Mouse (Mus musculus) midbrain, embryonic 13.5 days (tissue): ENCODE results near the gene Rab6b. TPM values are rescaled to one million over a fixed set of nuclear protein-coding genes. Genes with fewer than 3 reads are reported as not detected.
"Not testable (repeated sequence)": the region's sequence is repeated elsewhere in the genome, so short reads cannot be mapped to it uniquely, and the experiment has no call there.

Source experiments
- ATAC-seq: fragments of 200-750 bp; cut with Nextera tagmentation; 2 replicates; pipeline ENCODE4 v1.8.0; 2017; ENCODE audit warnings: mild to moderate bottlenecking, moderate TSS enrichment, moderate library complexity
- H3K27ac ChIP-seq: fragments of 300-500 bp; sonication (generic); 2 replicates; pipeline ENCODE4 v1.5.1; 2015; ENCODE audit warnings: inconsistent platforms, mild to moderate bottlenecking, moderate library complexity
- H3K27me3 ChIP-seq: fragments of 300-500 bp; sonication (generic); 2 replicates; pipeline ENCODE4 v1.6.1; 2015; ENCODE audit warnings: mild to moderate bottlenecking, inconsistent platforms
- H3K36me3 ChIP-seq: fragments of 300-500 bp; sonication (generic); 2 replicates; pipeline ENCODE4 v1.6.1; 2015; ENCODE audit warnings: mild to moderate bottlenecking, inconsistent platforms
- H3K4me1 ChIP-seq: fragments of 300-500 bp; sonication (generic); replicated peaks from 2 replicates; pipeline ENCODE4 v1.6.1; 2015; ENCODE audit warnings: inconsistent platforms
- H3K4me2 ChIP-seq: fragments of 300-500 bp; sonication (generic); replicated peaks from 2 replicates; pipeline ENCODE4 v1.6.1; 2015; ENCODE audit warnings: moderate library complexity, mild to moderate bottlenecking, inconsistent platforms
- H3K4me3 ChIP-seq: fragments of 300-500 bp; sonication (generic); replicated peaks from 2 replicates; pipeline ENCODE4 v1.5.1; 2015; ENCODE audit warnings: mild to moderate bottlenecking, inconsistent platforms
- H3K9ac ChIP-seq: fragments of 300-500 bp; sonication (generic); replicated peaks from 2 replicates; pipeline ENCODE4 v1.6.1; 2015; ENCODE audit warnings: mild to moderate bottlenecking, inconsistent platforms
- H3K9me3 ChIP-seq: fragments of 300-500 bp; sonication (generic); 2 replicates; pipeline ENCODE4 v1.6.1; 2016; ENCODE audit warnings: mild to moderate bottlenecking, inconsistent platforms
- WGBS: fragments of 180-500 bp; shearing (Covaris S2); methylation state at CpG from one replicate; pipeline ENCODE4 v1.1.7; 2015; 5-methylcytosine and 5-hydroxymethylcytosine counted together
- polyA plus RNA-seq: library from polyadenylated mRNA; unstranded; fragments of >200 nt; fragmentation: Nextera tagmentation; extraction: Ambion mirVana; gene quantifications from 2 replicates; pipeline ENCODE4 v1.2.1, GENCODE M21; 2015

Rab6b gene
- polyA plus RNA-seq, 1 experiment from 2014 or later: 64.2 TPM

- WGBS: 80% methylated on average over 8 of the region's 8 CpGs
- no peak for ATAC-seq
- Histone ChIP-seq H3K27ac (no peak overlapping the region), H3K9ac (no peak overlapping the region), H3K4me1 (no peaks in the 10 kb centered on the region), H3K36me3 (no peaks in the 10 kb centered on the region), H3K27me3 (no peaks in the 10 kb centered on the region), H3K9me3 (no peaks in the 10 kb centered on the region), H3K4me3 (no peak overlapping the region), H3K4me2 (no peak overlapping the region)
Observed at GRCm38 (mm10) chr9:103082246-103082975, 29.2 kb upstream of the Rab6b start.

DNA sequence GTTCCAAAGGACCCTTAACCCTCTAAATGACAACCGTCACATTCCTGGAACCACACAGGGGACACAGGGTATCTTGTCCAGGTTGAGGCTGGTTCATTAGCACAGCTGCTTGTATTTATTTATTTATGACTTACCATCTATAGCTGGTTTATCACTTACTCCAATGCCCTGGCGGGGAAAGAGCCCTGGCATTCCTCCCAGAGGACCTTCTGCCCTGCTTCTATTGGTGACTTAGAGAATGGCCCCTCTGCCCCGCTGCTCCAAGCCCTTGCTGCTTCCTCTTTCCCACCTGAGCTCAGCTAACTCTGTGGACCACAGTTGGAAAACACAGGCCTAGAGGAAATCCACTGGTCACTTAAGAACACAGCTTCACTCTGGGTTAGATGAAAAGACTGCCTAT lies 28.2 kb upstream of the Rab6b start:
- no peak for ATAC-seq
- no peaks in the 10 kb centered on the region for H3K4me1 ChIP-seq
- H3K9ac ChIP-seq: no peak overlapping the region
- H3K4me3 ChIP-seq: no peak overlapping the region
- H3K27ac ChIP-seq: no peak overlapping the region
- no peak overlapping the region for H3K4me2 ChIP-seq
- H3K9me3 ChIP-seq: no peaks in the 10 kb centered on the region
- WGBS: 75% methylated on average over 3 of the region's 3 CpGs
- no peaks in the 10 kb centered on the region for H3K27me3 ChIP-seq
- no peaks in the 10 kb centered on the region for H3K36me3 ChIP-seq

- Histone ChIP-seq H3K9ac (no peak overlapping the region), H3K27me3 (0 out of 2 replicates have a peak, but pooled peaks cover 4% of the 10 kb centered on the region), H3K9me3 (no peaks in the 10 kb centered on the region), H3K4me3 (no peak overlapping the region), H3K4me2 (no peak overlapping the region), H3K4me1 (no peaks in the 10 kb centered on the region), H3K36me3 (no peaks in the 10 kb centered on the region), H3K27ac (no peak overlapping the region)
- no peak for ATAC-seq
- WGBS: 86% methylated on average over 6 of the region's 6 CpGs
Observed at GRCm38 (mm10) chr9:103086736-103087135, 24.9 kb upstream of the Rab6b start.

DNA sequence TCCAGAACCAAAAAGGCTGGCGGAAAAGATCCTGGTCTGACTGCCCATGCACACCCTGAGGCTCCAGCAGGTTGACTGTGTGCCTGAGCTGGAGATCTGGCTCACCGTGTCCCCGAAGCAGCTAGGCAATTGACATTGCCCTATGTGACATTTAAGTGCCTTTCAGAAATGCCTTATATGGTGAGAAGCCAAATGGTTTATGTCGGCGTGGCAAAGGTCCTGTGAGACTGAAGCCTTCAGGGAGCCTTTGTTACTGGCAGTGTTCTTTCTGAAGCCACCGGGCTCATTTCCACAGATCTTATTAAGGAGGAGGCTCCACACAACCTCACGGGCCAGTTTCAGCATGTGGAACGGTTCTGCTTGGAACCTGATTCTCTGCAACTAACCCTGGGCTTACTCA lies 24.3 kb upstream of the Rab6b start:
- H3K4me2 ChIP-seq: no peak overlapping the region
- 0 out of 2 replicates have a peak, but pooled peaks cover 3% of the 10 kb centered on the region for H3K4me1 ChIP-seq
- no peak overlapping the region for H3K4me3 ChIP-seq
- 0 out of 2 replicates have a peak, but pooled peaks cover 4% of the 10 kb centered on the region for H3K27me3 ChIP-seq
- no peak overlapping the region for H3K27ac ChIP-seq
- no peaks in the 10 kb centered on the region for H3K9me3 ChIP-seq
- no peak overlapping the region for H3K9ac ChIP-seq
- H3K36me3 ChIP-seq: no peaks in the 10 kb centered on the region
- no peak for ATAC-seq
- 75% methylated on average over 8 of the region's 8 CpGs for WGBS

DNA sequence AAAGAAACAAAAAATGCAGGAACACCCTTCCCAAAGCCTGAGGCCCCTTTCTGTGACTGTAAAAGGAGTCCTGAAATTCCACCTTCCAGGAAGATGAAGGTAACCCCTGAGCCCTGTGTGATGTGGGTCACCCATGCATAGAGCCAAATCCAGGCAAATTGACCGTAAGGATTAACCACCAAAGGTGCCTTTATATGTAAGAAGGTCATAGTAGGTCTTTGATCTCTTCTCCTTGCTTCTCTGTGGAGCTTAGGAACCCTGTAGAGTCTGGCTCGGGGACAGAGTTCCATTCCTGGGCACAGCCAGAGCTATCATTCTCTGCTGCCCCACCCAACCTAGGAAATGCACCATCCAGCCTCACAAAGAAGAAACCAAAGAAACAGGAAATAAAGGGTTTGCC lies 22.9 kb upstream of the Rab6b start:
- Histone ChIP-seq H3K36me3 (no peaks in the 10 kb centered on the region), H3K27ac (no peak overlapping the region), H3K4me3 (no peak overlapping the region), H3K9me3 (no peaks in the 10 kb centered on the region), H3K4me2 (no peak overlapping the region), H3K4me1 (peaks cover 8% of the 10 kb centered on the region), H3K27me3 (0 out of 2 replicates have a peak, but pooled peaks cover 4% of the 10 kb centered on the region), H3K9ac (no peak overlapping the region)
- no peak for ATAC-seq
- WGBS: 42% methylated on average over 2 of the region's 2 CpGs

DNA sequence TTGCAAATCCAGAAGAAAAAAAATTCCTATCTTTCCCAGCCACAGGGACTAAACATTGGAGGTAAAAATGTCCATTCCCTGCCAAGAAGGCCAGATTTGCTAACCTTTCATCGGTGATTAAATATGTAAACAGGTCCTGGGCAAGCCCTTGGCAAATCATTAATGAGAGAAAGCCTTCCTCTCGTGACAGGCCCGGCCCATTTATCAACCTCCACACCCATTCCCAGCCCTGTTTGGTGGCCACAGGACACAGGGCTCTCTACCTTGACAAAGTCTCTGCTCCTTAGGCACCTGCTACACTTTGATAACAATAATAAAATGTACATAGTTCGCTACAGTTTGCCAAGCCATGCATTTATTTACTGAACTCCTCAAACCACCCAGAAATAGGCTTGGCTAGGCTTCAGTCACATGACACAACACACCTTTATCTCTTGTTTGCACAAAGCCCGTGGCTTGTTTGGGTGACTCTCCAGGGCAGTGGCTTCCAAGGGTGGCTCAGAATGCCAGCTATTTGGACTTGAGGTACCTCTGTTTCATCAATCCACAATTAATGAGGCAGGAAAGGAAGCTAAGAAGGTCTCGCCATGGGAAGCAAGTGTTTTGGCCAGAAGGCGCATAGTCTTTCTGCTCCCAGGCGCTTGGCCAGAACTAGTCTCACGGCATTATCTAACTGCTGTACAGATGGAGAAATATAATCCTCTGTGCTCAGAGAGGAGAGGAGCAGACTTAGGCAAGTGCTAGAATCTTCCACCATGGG lies 21.3 kb upstream of the Rab6b start:
- H3K4me2 ChIP-seq: no peak overlapping the region

GRCm38 (mm10) chr9:103091039-103091883 lies 20.3 kb upstream of the Rab6b start:
- WGBS: 87% methylated on average over 16 of the region's 16 CpGs
- Histone ChIP-seq H3K36me3 (no peaks in the 10 kb centered on the region), H3K9ac (no peak overlapping the region), H3K9me3 (no peaks in the 10 kb centered on the region), H3K4me3 (no peak overlapping the region), H3K4me1 (peaks cover 8% of the 10 kb centered on the region), H3K4me2 (no peak overlapping the region), H3K27ac (no peak overlapping the region), H3K27me3 (0 out of 2 replicates have a peak, but pooled peaks cover 4% of the 10 kb centered on the region)
- ATAC-seq: no peak

More for the DNA sequence above, 21.3 kb upstream of the Rab6b start:
- 93% methylated on average over 9 of the region's 9 CpGs for WGBS
- H3K36me3 ChIP-seq: no peaks in the 10 kb centered on the region
- H3K9ac ChIP-seq: no peak overlapping the region
- no peak overlapping the region for H3K27ac ChIP-seq
- no peak for ATAC-seq
- peaks cover 8% of the 10 kb centered on the region for H3K4me1 ChIP-seq
- H3K9me3 ChIP-seq: no peaks in the 10 kb centered on the region
- H3K4me3 ChIP-seq: no peak overlapping the region
- H3K27me3 ChIP-seq: 0 out of 2 replicates have a peak, but pooled peaks cover 4% of the 10 kb centered on the region

DNA sequence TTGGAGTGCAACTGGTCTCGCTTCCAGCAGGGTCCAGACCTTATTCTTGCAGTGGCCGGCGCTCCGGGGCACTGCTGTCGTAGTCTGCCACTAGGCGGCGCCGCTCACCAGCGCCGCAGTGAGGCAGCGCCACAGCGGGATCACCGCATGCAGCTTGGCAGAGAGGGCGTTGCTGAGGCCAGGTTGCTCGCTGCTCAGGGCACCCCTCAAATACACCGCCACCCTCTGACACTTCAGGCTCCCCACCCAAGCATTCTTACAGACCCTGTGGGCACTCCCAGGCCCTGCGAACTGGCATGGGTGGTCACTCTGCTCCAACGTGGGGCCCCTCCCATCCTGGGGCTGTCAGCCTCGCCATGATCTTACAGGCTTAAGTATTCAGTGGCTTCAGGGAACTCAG lies 19.3 kb upstream of the Rab6b start:
- under 1% methylated on average over 19 of the region's 19 CpGs for WGBS
- peaks cover 8% of the 10 kb centered on the region for H3K4me1 ChIP-seq
- H3K27ac ChIP-seq: no peak overlapping the region

GRCm38 (mm10) chr9:103093681-103094080 lies 17.9 kb upstream of the Rab6b start:
- no peaks in the 10 kb centered on the region for H3K36me3 ChIP-seq
- H3K4me1 ChIP-seq: peaks cover 8% of the 10 kb centered on the region
- H3K9me3 ChIP-seq: no peaks in the 10 kb centered on the region
- no peak overlapping the region for H3K27ac ChIP-seq
- no peak overlapping the region for H3K9ac ChIP-seq
- no peak overlapping the region for H3K4me3 ChIP-seq
- ATAC-seq: no peak
- WGBS: 84% methylated on average over 3 of the region's 3 CpGs
- no peak overlapping the region for H3K4me2 ChIP-seq
- 0 out of 2 replicates have a peak, but pooled peaks cover 4% of the 10 kb centered on the region for H3K27me3 ChIP-seq

More for the DNA sequence above, 19.3 kb upstream of the Rab6b start:
- 0 out of 2 replicates have a peak, but pooled peaks cover 4% of the 10 kb centered on the region for H3K27me3 ChIP-seq
- no peaks in the 10 kb centered on the region for H3K9me3 ChIP-seq
- peak overlapping the region; percentile 73 for H3K9ac ChIP-seq
- peak; percentile 94 for ATAC-seq
- peak overlapping the region; percentile 87 for H3K4me2 ChIP-seq
- H3K36me3 ChIP-seq: no peaks in the 10 kb centered on the region
- H3K4me3 ChIP-seq: peak overlapping the region; percentile 50

DNA sequence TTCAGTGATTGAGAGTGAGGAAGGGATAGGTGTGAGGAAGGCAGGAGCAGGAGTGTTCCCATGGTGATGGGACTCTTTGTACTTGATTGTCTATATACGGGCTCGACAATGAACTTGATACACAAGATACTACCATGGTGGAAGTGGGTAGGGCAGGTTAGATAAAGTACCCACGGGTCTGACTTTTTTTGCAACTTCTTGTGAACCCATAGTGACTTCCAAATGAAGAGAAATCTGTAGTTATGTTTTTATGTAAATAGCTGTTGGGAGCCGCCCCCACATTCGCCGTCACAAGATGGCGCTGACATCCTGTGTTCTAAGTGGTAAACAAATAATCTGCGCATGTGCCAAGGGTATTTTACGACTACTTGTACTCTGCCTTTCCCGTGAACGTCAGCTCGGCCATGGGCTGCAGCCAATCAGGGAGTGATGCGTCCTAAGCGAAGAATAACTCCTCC lies 3.2 kb upstream of the Rab6b start:
- Histone ChIP-seq H3K4me3 (peak overlapping the region; percentile 40), H3K4me1 (peaks cover 27% of the 10 kb centered on the region), H3K4me2 (peak overlapping the region; percentile 49), H3K27ac (0 out of 2 replicates have a peak overlapping the region, but pooled peaks have one; percentile 56)
- H3K9ac ChIP-seq, H3K36me3 ChIP-seq, H3K9me3 ChIP-seq, H3K27me3 ChIP-seq: not testable (repeated sequence)
- 19% methylated on average over 10 of the region's 14 CpGs for WGBS
- peak; percentile 56 for ATAC-seq

DNA sequence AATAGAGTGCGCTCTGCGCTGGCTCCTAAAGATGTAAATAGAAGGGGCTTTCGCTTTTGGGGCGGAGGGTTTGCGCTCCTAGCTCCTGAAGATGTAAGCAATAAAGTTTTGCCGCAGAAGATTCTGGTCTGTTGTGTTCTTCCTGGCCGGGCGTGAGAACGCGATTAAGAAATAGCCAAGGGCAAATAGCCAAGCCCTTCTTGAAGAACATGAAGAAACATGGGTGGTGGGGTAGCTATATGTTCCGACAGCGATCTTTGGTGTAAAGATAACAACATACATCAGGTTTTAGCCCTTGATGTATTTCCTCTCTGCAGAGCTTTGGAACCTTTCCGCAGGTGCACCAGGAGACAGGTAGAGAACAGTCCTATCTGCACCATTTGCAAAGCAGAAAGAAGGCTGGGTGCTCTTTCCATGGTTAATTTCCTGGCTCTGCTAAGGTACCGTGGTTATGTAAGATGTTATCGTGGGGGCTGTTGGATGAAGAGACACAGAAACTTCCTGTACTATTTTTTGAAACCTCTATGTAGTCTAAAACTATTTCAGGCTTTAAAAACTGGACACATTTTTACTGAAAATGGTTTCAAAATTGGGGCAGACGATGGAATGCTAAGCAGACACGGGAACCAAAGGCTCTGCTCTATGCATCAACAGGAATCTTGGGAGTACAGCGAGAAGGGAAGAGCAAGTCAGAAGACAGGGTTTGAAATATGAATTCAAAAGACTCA lies 2.5 kb upstream of the Rab6b start:
- Histone ChIP-seq H3K4me3 (peak overlapping the region; percentile 45), H3K27me3 (0 out of 2 replicates have a peak, but pooled peaks cover 3% of the 10 kb centered on the region), H3K36me3 (no peaks in the 10 kb centered on the region), H3K9ac (peak overlapping the region; percentile 54; the same call in 1 of the 2 replicates), H3K4me1 (peaks cover 35% of the 10 kb centered on the region), H3K4me2 (peak overlapping the region; percentile 70), H3K9me3 (no peaks in the 10 kb centered on the region), H3K27ac (peak overlapping the region; percentile 30; the same call in 1 of the 2 replicates)
- ATAC-seq: no peak
- WGBS: 41% methylated on average over 18 of the region's 18 CpGs
